ENCODE assay signal across 8 mouse cellular contexts in the genomic region with DNA sequence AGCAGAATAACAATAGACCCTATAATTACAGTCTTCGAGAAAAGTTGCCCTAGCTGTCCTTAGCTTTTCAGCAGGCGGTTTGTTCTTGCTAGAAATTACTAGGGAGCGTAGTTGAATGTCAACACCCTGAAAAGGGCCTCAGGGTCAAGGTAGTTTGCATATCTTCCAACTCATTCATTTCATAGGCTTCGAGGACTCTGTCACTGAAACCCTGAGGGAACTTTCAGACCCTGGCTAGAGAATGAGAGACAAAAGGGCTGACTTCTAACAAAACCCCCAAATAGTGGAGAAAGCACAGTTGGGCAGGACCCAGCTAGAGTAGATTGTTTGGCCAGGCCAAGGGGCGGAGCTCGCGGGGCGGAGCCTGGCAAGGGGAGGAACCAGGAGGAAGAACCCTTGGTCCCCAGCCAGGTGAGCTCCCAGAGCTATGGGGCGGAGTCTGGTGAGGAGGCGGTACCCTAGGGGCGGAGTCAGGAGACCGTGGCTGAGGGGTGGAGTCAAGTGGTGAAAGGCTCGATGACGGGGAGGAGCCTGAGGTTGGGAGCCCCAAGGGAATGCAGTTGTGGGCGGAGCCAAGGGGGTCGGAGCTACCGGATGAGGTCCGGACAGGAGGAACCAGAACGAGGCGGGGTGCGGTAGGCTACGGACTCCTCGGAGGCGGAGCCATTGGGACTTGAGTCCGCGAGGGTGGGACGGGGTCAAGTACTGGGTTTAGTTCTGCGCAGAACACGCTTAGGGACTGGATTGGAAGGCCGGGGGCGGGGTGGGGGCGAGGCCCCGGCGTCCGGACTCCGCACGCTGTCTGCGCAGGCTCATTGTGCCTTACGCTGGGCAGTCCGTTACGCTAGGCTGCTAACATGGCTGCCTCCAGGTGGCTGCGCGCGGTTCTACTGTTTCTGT. TPM values are rescaled to one million over a fixed set of nuclear protein-coding genes. Genes with fewer than 3 reads are reported as not detected.
DNase-seq lines count a peak whose midpoint lies in the region; ATAC-seq and TF ChIP-seq lines count a peak whose summit lies in the region.

No protein-coding gene starts in this region.

- H3K4me2 ChIP-seq in CH12.LX (ENCODE audit: insufficient read depth, low read depth, poor library complexity, severe bottlenecking): peak overlapping the region; percentile 72
- peak overlapping the region; percentile 65 for H3K4me2 ChIP-seq in forebrain, embryonic 11.5 days (ENCODE audit: low read depth, low read length, severe bottlenecking)
- peak overlapping the region; percentile 92 for H3K4me2 ChIP-seq in heart, embryonic 16.5 days (ENCODE audit: low read depth, low read length)
- peak overlapping the region; percentile 77 for H3K4me2 ChIP-seq in liver, embryonic 15.5 days
- H3K4me2 ChIP-seq in neural tube, embryonic 12.5 days (replicated peaks): peak overlapping the region; percentile 57

- peaks cover 13 to 23% of the 10 kb centered on the region in 2 experiments for H3K36me3 ChIP-seq in CH12.LX (replicated peaks in 1 of 2; ENCODE audit: control insufficient read depth in 1 of 2, insufficient read depth in 1 of 2, low read length in 1 of 2)
- no peaks in the 10 kb centered on the region for H3K36me3 ChIP-seq in forebrain, embryonic 11.5 days (ENCODE audit: control insufficient read depth, insufficient read depth, low read length)
- H3K36me3 ChIP-seq in heart, embryonic 16.5 days (ENCODE audit: control insufficient read depth, insufficient read depth): peaks cover 9% of the 10 kb centered on the region
- H3K36me3 ChIP-seq in liver, embryonic 15.5 days (replicated peaks): peaks cover 26% of the 10 kb centered on the region
- H3K36me3 ChIP-seq in neural tube, embryonic 12.5 days: peaks cover 17% of the 10 kb centered on the region; the same call in 1 of the 2 replicates

- in situ Hi-C loops in CH12.LX (cut with MboI; ENCODE audit: low pct_ligation_motif_present, low pct_unique_long_range_greater_than_20kb, low sequenced_read_pairs): loop anchor here (25.0 kb wide), 1 partner anchor 229 kb away; no protein-coding TSS in a partner anchor

- H3K9me3 ChIP-seq in CH12.LX (replicated peaks; ENCODE audit: low read length): peaks cover 1% of the 10 kb centered on the region
- no peaks in the 10 kb centered on the region for H3K9me3 ChIP-seq in forebrain, embryonic 11.5 days (ENCODE audit: control insufficient read depth, low read length)
- H3K9me3 ChIP-seq in heart, embryonic 16.5 days (replicated peaks; ENCODE audit: control insufficient read depth, low read length): no peaks in the 10 kb centered on the region
- H3K9me3 ChIP-seq in liver, embryonic 15.5 days (replicated peaks): no peaks in the 10 kb centered on the region
- H3K9me3 ChIP-seq in neural tube, embryonic 12.5 days: no peaks in the 10 kb centered on the region

- peaks cover 24% of the 10 kb centered on the region for H3K79me2 ChIP-seq in CH12.LX (replicated peaks; ENCODE audit: control insufficient read depth, extremely low read depth, insufficient read depth, poor library complexity, severe bottlenecking)

- no peaks in the 10 kb centered on the region for H3K27me3 ChIP-seq in CH12.LX (replicated peaks)
- no peaks in the 10 kb centered on the region for H3K27me3 ChIP-seq in forebrain, embryonic 11.5 days (ENCODE audit: control insufficient read depth, insufficient read depth, low read length)
- no peaks in the 10 kb centered on the region for H3K27me3 ChIP-seq in heart, embryonic 16.5 days (ENCODE audit: control insufficient read depth, insufficient read depth, low read length)
- H3K27me3 ChIP-seq in liver, embryonic 15.5 days: no peaks in the 10 kb centered on the region
- H3K27me3 ChIP-seq in neural tube, embryonic 12.5 days (replicated peaks): no peaks in the 10 kb centered on the region

- peak overlapping the region; percentile 84 for H3K27ac ChIP-seq in CH12.LX (ENCODE audit: insufficient read depth, low read depth)
- peak overlapping the region; percentile 78 for H3K27ac ChIP-seq in forebrain, embryonic 11.5 days (ENCODE audit: low read depth, low read length)
- H3K27ac ChIP-seq in heart, embryonic 16.5 days (ENCODE audit: low read length): peak overlapping the region; percentile 91
- H3K27ac ChIP-seq in liver, embryonic 15.5 days (replicated peaks): peak overlapping the region; percentile 90
- peak overlapping the region; percentile 57; the same call in 1 of the 2 replicates for H3K27ac ChIP-seq in neural tube, embryonic 12.5 days

- dilution Hi-C loops in CH12.LX (cut with MboI; ENCODE audit: extremely low pct_ligation_motif_present, extremely low pct_unique_long_range_greater_than_20kb, low sequenced_read_pairs): no loop called here

- no peak for TF ChIP-seq CTCF in CH12.LX (conservative IDR thresholded peaks at IDR 0.05 in 1 of 2, IDR thresholded peaks at IDR 0.05 in 1 of 2; ENCODE audit: low read depth in 2 of 2, low read length in 2 of 2)

- WGBS in forebrain, embryonic 11.5 days: 3% methylated on average over 44 of the region's 44 CpGs
- WGBS in heart, embryonic 16.5 days: 2% methylated on average over 42 of the region's 44 CpGs
- WGBS in liver, embryonic 15.5 days (ENCODE audit: insufficient replicate concordance): 2% methylated on average over 44 of the region's 44 CpGs
- whole genome bisulfite sequencing in neural tube, embryonic 12.5 days: 2% methylated on average over 44 of the region's 44 CpGs

- peaks cover 0 to 47% of the 10 kb centered on the region in 2 experiments; a peak in 3 of 4 replicates for H3K4me1 ChIP-seq in CH12.LX (ENCODE audit: control insufficient read depth in 1 of 2, insufficient read depth in 2 of 2)
- peaks cover 6% of the 10 kb centered on the region; the same call in 1 of the 2 replicates for H3K4me1 ChIP-seq in forebrain, embryonic 11.5 days (replicated peaks; ENCODE audit: control insufficient read depth, insufficient read depth, low read length)
- peaks cover 11% of the 10 kb centered on the region for H3K4me1 ChIP-seq in heart, embryonic 16.5 days (ENCODE audit: control insufficient read depth, insufficient read depth, low read length)
- H3K4me1 ChIP-seq in liver, embryonic 15.5 days (replicated peaks): peaks cover 84% of the 10 kb centered on the region
- peaks cover 13% of the 10 kb centered on the region for H3K4me1 ChIP-seq in neural tube, embryonic 12.5 days

- TF ChIP-seq POLR2A in CH12.LX (IDR thresholded peaks at IDR 0.05; ENCODE audit: low read depth, low read length): peak; percentile 93

- ATAC-seq in forebrain, embryonic 11.5 days (replicated peaks; ENCODE audit: low FRiP score): peak; percentile 97
- peak; percentile 94 for ATAC-seq in heart, embryonic 16.5 days (replicated peaks; ENCODE audit: extremely low read depth, insufficient read depth, low FRiP score)
- ATAC-seq in liver, embryonic 15.5 days (ENCODE audit: insufficient read depth): peak; percentile 97
- peak; percentile 96 for ATAC-seq in neural tube, embryonic 12.5 days (ENCODE audit: low FRiP score, low read depth)

- H3K9ac ChIP-seq in CH12.LX (ENCODE audit: insufficient read depth, low read depth): peak overlapping the region; percentile 66
- H3K9ac ChIP-seq in forebrain, embryonic 11.5 days (ENCODE audit: low read length): peak overlapping the region; percentile 80
- peak overlapping the region; percentile 88 for H3K9ac ChIP-seq in heart, embryonic 16.5 days (ENCODE audit: low read length)
- peak overlapping the region; percentile 78 for H3K9ac ChIP-seq in liver, embryonic 15.5 days
- peak overlapping the region; percentile 71 for H3K9ac ChIP-seq in neural tube, embryonic 12.5 days

- no peak; the same call in 1 of the 2 replicates for TF ChIP-seq RAD21 in CH12.LX (IDR thresholded peaks at IDR 0.05; ENCODE audit: low read depth, low read length)

- no peak for TF ChIP-seq EP300 in CH12.LX (IDR thresholded peaks at IDR 0.05; ENCODE audit: low read length)

- H3K4me3 ChIP-seq in CH12.LX (replicated peaks in 1 of 3; ENCODE audit: low read depth in 2 of 3, low read length in 2 of 3, poor library complexity in 1 of 3): peak overlapping the region; percentile 80 to 96 (median 88)
- peak overlapping the region; percentile 73 for H3K4me3 ChIP-seq in forebrain, embryonic 11.5 days (ENCODE audit: low read depth, low read length)
- H3K4me3 ChIP-seq in heart, embryonic 16.5 days (ENCODE audit: low read length): peak overlapping the region; percentile 86
- H3K4me3 ChIP-seq in liver, embryonic 15.5 days (replicated peaks): peak overlapping the region; percentile 75
- H3K4me3 ChIP-seq in neural tube, embryonic 12.5 days: peak overlapping the region; percentile 66

- peak; percentile 99 for DNase-seq in CH12.LX (ENCODE audit: extremely low read depth)
- DNase-seq in c-Kit-positive CD71-positive TER-119-negative erythroid progenitor cells, embryonic 14.5 days (ENCODE audit: low read depth): peak; percentile 100
- peak; percentile 98 for DNase-seq in forebrain, embryonic 11.5 days (ENCODE audit: low spot score)
- peak; percentile 100 for DNase-seq in kidney, postnatal 36 days
- peak; percentile 96 for DNase-seq in telencephalon, adult 2 months (ENCODE audit: low read depth, low spot score)

TF ChIP-seq in CH12.LX, 34 proteins besides CTCF, POLR2A, EP300 and RAD21 (continues in another document):
- TF ChIP-seq ZKSCAN1 (IDR thresholded peaks at IDR 0.05; ENCODE audit: borderline replicate concordance, low read depth, low read length) (no peak), NRF1 (IDR thresholded peaks at IDR 0.05; ENCODE audit: low read depth, low read length) (peak; percentile 88), MAX (IDR thresholded peaks at IDR 0.05; ENCODE audit: low read length) (peak; percentile 68; the same call in 1 of the 2 replicates), NELFE (IDR thresholded peaks at IDR 0.05; ENCODE audit: low read depth, low read length) (peak; percentile 94), KAT2A (IDR thresholded peaks at IDR 0.05; ENCODE audit: insufficient replicate concordance, low read length) (0 out of 2 replicates have a peak, but pooled peaks have one; percentile 34)

RNA-seq across cellular contexts. Expression of a gene that starts 7.4 kb away (rescaled TPM):
- total RNA-seq in CH12.LX (2012; rRNA removed) (40.6 and 43.2 TPM in 2 replicates), CH12.LX (2014; rRNA removed) (33.4 and 59.1 TPM in 2 replicates)
- 67.6 and 82.6 TPM in 2 replicates for polyA plus RNA-seq in CH12.LX (2012; ENCODE audit: insufficient read length, low read depth)
- polyA plus RNA-seq in forebrain, embryonic 11.5 days (2014; fragmentation: Nextera tagmentation; extraction: Ambion mirVana): 66.0 and 70.1 TPM in 2 replicates
- polyA plus RNA-seq in heart, embryonic 16.5 days (2015; fragmentation: Nextera tagmentation; extraction: Ambion mirVana): 66.7 and 84.9 TPM in 2 replicates
- 41.7 and 46.9 TPM in 2 replicates for polyA plus RNA-seq in liver, embryonic 15.5 days (2015; fragmentation: Nextera tagmentation; extraction: Ambion mirVana)
- polyA plus RNA-seq in neural tube, embryonic 12.5 days (2016; fragmentation: Nextera tagmentation; extraction: Ambion mirVana): 79.3 and 83.5 TPM in 2 replicates

RNA-seq across cellular contexts. Expression of a gene that starts 7.6 kb away (rescaled TPM):
- 10.6 and 10.7 TPM in 2 replicates for total RNA-seq in CH12.LX (2012; rRNA removed)
- 4.8 and 5.5 TPM in 2 replicates for total RNA-seq in CH12.LX (2014; rRNA removed)
- 13.9 and 15.6 TPM in 2 replicates for polyA plus RNA-seq in CH12.LX (2012; ENCODE audit: insufficient read length, low read depth)
- 14.3 and 14.5 TPM in 2 replicates for polyA plus RNA-seq in forebrain, embryonic 11.5 days (2014; fragmentation: Nextera tagmentation; extraction: Ambion mirVana)
- polyA plus RNA-seq in heart, embryonic 16.5 days (2015; fragmentation: Nextera tagmentation; extraction: Ambion mirVana): 8.4 and 10.1 TPM in 2 replicates
- 11.1 and 13.4 TPM in 2 replicates for polyA plus RNA-seq in liver, embryonic 15.5 days (2015; fragmentation: Nextera tagmentation; extraction: Ambion mirVana)
- 21.2 and 23.3 TPM in 2 replicates for polyA plus RNA-seq in neural tube, embryonic 12.5 days (2016; fragmentation: Nextera tagmentation; extraction: Ambion mirVana)

Comparison
In these comparisons a context has a peak if more than half of its experiments do, and no peak if none do; other contexts are left out.
1. Peak in every context shown above with its lines: DNase-seq, ATAC-seq, H3K4me3 ChIP-seq and H3K27ac ChIP-seq.